Mouse (Mus musculus) erythroblast, embryonic 14.5 days (primary cell): ENCODE measurements at regions not wholly inside any gene's neighbourhood (a gene's known extent, or its start where the extent isn't known, plus 50 kb on each side); places are given as distances from the start of the nearest gene placed in this dataset.

ENCODE experiments used
- H3K27me3 ChIP-seq: 2 replicates; pipeline ENCODE4 v1.6.1; 2012; ENCODE audit warnings: inconsistent platforms; ENCODE audit not compliant: control insufficient read depth
- H3K36me3 ChIP-seq: 2 replicates; pipeline ENCODE4 v1.6.1; 2012; ENCODE audit warnings: mild to moderate bottlenecking, inconsistent platforms; ENCODE audit not compliant: control insufficient read depth
- H3K4me1 ChIP-seq: 2 replicates; pipeline ENCODE4 v1.6.1; 2012; ENCODE audit warnings: inconsistent platforms; ENCODE audit not compliant: control insufficient read depth
- H3K4me3 ChIP-seq: replicated peaks from 2 replicates; pipeline ENCODE3; 2012; ENCODE audit warnings: moderate library complexity, mild to moderate bottlenecking, inconsistent platforms
- H3K9me3 ChIP-seq: 2 replicates; pipeline ENCODE4 v1.6.1; 2012; ENCODE audit warnings: low read length, inconsistent platforms, mixed read lengths; ENCODE audit not compliant: control insufficient read depth
- GATA1 ChIP-seq: IDR thresholded peaks from 2 replicates; pipeline ENCODE4 v1.6.1; 2012; ENCODE audit warnings: low read length, inconsistent platforms, mixed read lengths
- TAL1 ChIP-seq: IDR thresholded peaks from 3 replicates; pipeline ENCODE4 v1.6.1; 2012; ENCODE audit warnings: low read length, inconsistent platforms, mixed read lengths

DNA sequence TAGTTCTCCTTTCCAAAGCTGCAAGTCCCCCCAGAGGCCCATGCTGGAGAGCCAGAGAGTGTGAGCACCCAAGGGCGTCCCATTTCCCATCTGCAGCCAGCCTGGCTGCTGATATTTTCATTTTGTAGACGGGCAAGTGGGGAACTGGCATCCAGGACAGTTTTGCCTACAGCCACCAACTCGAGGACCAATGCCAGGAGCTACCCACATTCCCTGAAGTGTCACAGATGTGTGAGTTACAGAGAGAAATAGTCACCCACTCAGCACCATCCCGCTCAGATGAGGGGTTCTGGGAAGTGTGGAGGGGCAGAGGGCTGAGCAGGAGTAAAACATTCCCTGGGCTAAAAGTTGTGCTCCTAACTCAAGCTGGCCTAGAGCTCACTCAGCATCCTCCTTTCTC lies 472.6 kb upstream of the Zmiz1 start:
- no peaks in the 10 kb centered on the region for H3K27me3 ChIP-seq
- TF ChIP-seq GATA1 (no peak), TAL1 (no peak)
- no peaks in the 10 kb centered on the region for H3K36me3 ChIP-seq
- H3K4me1 ChIP-seq, result no peaks in the 10 kb centered on the region
- no peak overlapping the region for H3K4me3 ChIP-seq
- no peaks in the 10 kb centered on the region for H3K9me3 ChIP-seq

DNA sequence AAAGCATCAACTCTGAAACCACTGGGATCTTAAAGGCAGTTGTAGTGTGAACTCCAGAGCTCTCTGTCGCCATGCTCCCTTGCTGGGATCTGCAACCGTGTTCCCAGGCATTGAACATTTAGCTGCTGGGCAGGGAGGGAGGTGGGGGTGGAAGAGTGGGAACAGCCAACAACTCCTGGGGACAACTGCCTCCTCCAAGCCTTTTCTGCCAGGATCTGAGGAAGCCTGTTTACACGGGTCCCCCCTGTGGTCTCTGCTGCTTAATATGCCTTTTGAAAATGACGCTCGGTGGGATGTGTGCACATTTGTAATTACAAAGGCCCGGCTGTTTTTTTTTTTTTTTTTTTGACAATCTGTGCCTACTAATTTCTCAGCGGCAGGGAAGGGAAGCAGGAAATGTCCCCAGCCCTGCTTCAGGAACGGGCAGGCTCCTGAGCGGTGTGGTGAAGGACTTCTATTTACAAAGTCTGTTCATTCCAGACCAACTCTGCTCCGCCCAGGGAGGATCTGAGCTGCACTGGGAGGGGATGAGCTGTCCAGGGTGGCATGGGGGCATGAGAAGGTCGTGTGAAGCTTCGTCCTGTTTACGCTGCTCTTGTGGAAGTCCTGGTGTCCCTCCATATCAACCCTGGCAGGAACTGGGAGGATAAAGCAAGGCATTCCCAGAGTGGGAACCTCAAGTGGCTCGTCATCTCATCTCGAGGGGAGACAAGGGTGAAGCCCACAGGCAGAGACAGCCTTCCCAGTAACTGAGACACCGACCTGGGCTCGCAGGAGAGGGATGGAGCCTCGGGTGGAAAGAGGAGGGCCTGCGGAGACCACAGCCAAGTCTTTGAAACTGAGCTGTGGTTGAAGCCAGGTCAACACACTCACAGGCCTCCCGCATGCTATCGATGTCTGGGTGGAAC lies 465.0 kb upstream of the Zmiz1 start:
- no peak overlapping the region for H3K4me3 ChIP-seq
- H3K36me3 ChIP-seq, result no peaks in the 10 kb centered on the region
- H3K9me3 ChIP-seq, result peaks cover 8% of the 10 kb centered on the region
- H3K4me1 ChIP-seq, result no peaks in the 10 kb centered on the region
- TF ChIP-seq GATA1 (no peak), TAL1 (no peak)
- H3K27me3 ChIP-seq, result no peaks in the 10 kb centered on the region

DNA sequence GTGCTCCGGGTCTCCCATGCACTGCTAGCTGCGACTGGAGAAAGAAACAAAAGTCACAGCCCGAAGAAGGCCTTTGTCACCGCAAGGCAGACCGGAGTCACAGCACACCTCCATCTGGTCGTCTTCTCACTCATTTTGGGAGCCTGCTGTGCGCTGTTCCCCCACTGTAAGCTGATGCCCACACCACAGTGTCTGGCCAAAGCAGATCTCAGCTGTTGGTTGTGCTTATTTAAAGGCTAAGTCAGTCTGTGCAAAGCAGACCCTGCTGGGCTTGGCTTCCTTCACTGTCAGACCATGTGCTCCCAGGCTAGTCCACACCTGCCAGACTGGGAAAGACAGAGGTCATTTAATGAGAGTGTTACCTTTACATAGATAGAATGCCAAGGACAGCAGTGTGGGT lies 463.8 kb upstream of the Zmiz1 start:
- TF ChIP-seq GATA1 (no peak), TAL1 (no peak)
- Histone ChIP-seq H3K4me3 (no peak overlapping the region), H3K9me3 (peaks cover 8% of the 10 kb centered on the region), H3K27me3 (no peaks in the 10 kb centered on the region), H3K36me3 (no peaks in the 10 kb centered on the region), H3K4me1 (no peaks in the 10 kb centered on the region)

DNA sequence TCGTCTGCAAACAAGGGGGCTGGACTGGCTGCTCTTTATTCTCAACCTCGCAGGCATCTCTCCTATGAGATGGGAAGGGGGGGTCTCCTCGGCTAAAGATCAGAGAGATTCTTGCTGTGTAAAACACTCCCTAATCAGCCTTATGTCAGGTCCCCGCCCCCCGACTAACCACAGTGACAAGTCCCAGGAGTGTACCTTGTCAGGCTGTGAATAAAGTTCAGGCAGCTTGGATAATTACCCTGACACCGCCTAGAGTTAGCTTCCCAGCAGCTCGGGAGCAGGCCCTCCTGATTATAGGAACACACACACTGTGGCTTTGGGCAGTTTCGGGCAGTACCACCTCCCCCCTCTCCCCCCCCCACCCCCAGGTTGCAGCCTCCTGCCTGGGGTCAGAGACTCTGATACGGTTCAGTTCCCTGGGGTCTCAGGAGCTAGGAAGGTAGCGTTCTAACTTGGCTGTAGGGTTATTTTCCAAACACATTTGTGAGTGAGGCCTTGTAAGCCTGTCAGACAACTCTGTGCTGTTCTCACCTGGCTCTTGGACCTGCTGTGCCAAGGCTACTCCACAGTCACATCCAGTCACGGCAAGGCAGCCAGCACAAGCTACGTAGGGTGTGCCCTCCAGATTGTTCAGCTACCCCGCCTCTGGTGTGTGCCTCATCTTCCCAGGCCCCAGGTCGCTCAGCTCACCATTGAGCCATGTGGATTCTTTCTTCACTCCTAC lies 461.0 kb upstream of the Zmiz1 start:
- H3K4me1 ChIP-seq, result no peaks in the 10 kb centered on the region
- TF ChIP-seq TAL1 (no peak), GATA1 (no peak)
- no peaks in the 10 kb centered on the region for H3K9me3 ChIP-seq
- H3K4me3 ChIP-seq, result no peak overlapping the region
- no peaks in the 10 kb centered on the region for H3K27me3 ChIP-seq
- H3K36me3 ChIP-seq, result no peaks in the 10 kb centered on the region

DNA sequence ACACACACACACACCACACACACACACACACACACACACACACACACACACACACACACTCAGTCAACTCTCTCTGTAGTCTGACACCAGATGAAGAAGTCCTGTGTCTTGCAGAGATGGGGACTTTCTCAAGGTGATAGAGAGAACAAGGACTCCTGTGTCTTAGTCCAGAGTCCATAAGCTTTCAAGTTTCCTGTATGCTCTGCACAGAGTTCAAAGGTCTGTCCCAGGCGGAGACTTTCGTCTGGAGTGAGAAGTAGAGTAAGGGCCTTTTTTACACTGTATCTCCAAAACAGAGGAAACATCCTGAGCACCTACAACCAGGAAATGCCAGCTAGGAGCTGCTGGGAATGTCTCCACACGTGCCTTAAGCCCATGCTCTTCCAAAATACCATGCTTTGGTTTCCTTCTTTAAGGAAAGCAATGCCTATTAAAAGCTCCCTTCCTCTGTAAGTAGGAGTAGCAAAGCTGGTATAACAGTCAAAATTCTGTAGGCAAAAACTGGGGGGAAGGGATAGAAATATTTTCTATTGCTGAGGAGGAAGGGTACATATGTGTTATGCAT lies 459.9 kb upstream of the Zmiz1 start:
- Histone ChIP-seq H3K27me3 (no peaks in the 10 kb centered on the region), H3K4me1 (no peaks in the 10 kb centered on the region), H3K36me3 (no peaks in the 10 kb centered on the region), H3K4me3 (no peak overlapping the region), H3K9me3 (no peaks in the 10 kb centered on the region)
- TF ChIP-seq GATA1 (no peak), TAL1 (no peak)

DNA sequence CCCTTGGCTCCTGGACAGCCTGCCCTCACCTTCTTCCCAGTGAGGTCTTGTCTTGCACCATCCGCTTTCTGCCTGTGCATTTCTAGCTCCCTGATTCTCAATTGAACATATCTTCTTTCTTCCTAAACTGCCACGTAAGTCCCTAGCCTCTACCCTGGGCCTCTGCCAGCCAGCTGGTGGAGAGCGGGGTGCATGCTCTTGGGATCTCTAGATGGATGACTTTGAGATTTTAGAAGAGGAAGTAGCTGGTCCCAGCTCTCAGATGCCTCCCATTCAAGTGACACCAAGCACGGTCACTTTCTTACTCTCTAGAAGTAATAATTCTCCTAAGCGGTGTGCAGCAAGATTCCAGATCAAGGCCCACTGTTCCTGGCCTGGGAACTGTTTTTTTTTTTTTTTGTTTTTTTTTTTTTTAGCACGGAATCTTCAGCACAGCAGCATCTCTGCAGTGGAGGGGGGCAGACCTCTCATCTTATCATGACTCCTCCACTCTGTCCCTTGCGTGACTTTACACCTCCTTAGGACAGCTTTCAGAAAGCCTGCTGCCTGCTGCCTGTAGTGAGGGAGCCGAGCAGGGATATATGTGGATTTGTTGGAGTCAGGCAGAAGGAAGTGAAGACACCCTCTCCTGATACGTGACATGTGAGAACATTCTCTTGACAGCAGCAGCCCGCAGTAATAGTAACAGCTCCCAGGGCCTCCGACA lies 453.6 kb upstream of the Zmiz1 start:
- no peaks in the 10 kb centered on the region for H3K9me3 ChIP-seq

DNA sequence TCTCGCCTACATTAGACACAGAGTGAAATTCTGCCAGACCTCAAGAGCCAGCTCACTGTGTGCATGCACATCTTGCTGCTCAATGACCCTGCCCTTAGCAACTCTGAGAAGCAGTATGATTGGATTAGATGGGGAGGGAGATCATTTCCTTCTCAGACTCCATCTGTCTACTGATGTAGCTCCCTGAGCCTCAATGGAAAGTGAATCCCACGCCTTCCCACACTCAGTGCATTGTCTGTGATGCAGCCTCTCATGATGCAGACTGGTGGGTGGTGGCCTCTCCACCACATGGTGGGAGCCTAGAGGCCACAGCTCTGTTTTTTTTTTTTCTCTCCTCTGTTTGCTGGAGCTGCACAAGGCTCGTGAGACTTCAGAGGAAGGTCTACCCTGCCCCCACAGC lies 447.1 kb upstream of the Zmiz1 start:
- Histone ChIP-seq H3K4me1 (no peaks in the 10 kb centered on the region), H3K36me3 (no peaks in the 10 kb centered on the region), H3K4me3 (no peak overlapping the region), H3K9me3 (no peaks in the 10 kb centered on the region), H3K27me3 (no peaks in the 10 kb centered on the region)
- TF ChIP-seq GATA1 (no peak), TAL1 (no peak)

More for the DNA sequence above, 453.6 kb upstream of the Zmiz1 start:
- Histone ChIP-seq H3K4me1 (no peaks in the 10 kb centered on the region), H3K36me3 (no peaks in the 10 kb centered on the region), H3K4me3 (no peak overlapping the region), H3K27me3 (no peaks in the 10 kb centered on the region)
- TF ChIP-seq GATA1 (no peak), TAL1 (no peak)

DNA sequence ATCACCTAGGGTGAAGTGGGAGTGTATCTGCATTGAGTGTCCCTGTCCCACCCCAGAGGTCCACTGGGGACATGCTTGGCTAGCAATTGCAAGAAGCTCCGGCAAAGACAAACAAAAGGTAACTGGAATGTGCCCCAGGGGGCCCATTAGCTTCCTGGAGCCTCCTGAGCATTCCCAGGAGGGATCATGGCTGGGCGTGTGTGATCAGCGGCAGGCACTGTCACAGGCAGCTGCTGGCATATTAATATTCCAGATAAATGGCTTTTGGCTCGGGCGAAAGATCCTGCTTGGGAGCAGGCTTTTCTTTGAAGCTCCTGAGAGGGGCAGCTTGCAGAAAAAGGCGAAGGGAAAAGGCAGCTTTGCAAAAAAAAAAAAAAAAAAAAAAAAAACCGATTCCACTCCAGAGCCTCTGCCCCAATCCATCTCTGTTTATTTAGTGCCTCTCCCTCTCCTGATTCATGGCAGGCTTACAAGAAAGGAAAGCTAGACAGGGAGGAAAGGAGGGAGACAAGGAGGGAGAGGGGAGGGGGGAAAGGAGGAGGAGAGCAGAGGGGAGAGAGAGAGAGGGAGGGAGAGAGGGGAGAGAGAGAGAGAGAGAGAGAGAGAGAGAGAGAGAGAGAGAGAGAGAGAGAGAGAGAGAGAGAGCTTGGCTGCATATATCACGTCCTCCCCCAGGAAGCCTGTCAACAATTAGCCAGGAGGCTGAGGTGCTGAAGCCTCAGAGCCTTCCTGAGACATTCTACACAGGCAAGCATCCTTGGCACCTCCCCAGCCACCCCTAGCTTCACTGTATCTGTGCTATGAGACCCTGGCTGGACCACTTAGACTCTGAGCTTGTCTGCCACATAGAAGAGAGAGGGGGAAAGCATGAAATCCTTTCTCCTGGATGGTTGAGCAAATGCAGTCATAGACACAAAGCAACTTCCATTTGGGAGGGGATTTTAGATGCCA lies 443.4 kb upstream of the Zmiz1 start:
- TF ChIP-seq TAL1, result no peak
- TF ChIP-seq GATA1, result no peak
- H3K27me3 ChIP-seq, result no peaks in the 10 kb centered on the region
- no peaks in the 10 kb centered on the region for H3K36me3 ChIP-seq
- no peaks in the 10 kb centered on the region for H3K4me1 ChIP-seq
- no peak overlapping the region for H3K4me3 ChIP-seq
- no peaks in the 10 kb centered on the region for H3K9me3 ChIP-seq
